In genomic region chr6:147573137-147573536, GRCm38 (mm10) we compare ENCODE assay signal across 25 mouse cellular contexts.
A peak's percentile ranks its signal among the peaks of the same experiment; 100 is the strongest.
DNase-seq lines count a peak whose midpoint lies in the region; ATAC-seq and TF ChIP-seq lines count a peak whose summit lies in the region.
"Had no signal": no experiment of that assay in that cellular context is flagged by ENCODE, and none has a peak within 500 bp of the region (broad histone marks: within the 10 kb centered on the region; RNA-seq: fewer than 3 reads in every experiment).

No protein-coding gene starts in this region.

- peak; percentile 44; the same call in 1 of the 2 replicates for ATAC-seq in kidney, embryonic 16.5 days (ENCODE audit: low FRiP score, low TSS enrichment)
- peak; percentile 40; the same call in 1 of the 2 replicates for ATAC-seq in common myeloid progenitor, adult 5-6 weeks (replicated peaks; ENCODE audit: low read depth, poor library complexity, severe bottlenecking)
- peak; percentile 14; the same call in 1 of the 2 replicates for ATAC-seq in megakaryocyte, adult 5-6 weeks (ENCODE audit: poor library complexity, severe bottlenecking)
- ATAC-seq: forebrain, embryonic 15.5 days; inflammation-experienced regulatory T-cells, adult 6 months; liver, postnatal 0 days; midbrain, embryonic 13.5 days had no signal

- DNase-seq in embryo, embryonic 10 days (ENCODE audit: low spot score) = peak; percentile 18
- no peak for DNase-seq in embryo, embryonic 9.5 days (ENCODE audit: extremely low spot score)
- DNase-seq in kidney, postnatal 10 days = no peak
- no peak for DNase-seq in lung, adult 18-20 months
- no peak for DNase-seq in cerebellum, adult 2 months
- DNase-seq: adrenal gland, adult 8-10 months; cerebellum, adult 8-10 months; cerebellum, postnatal 36 days; gastrocnemius, postnatal 14 days; heart, adult 2 months; heart, postnatal 14 days; kidney, adult 18-20 months; kidney, postnatal 4 days; liver, postnatal 0 days; lung, postnatal 10 days had no signal

- H3K4me3 ChIP-seq in kidney, embryonic 16.5 days (ENCODE audit: low read length) = no peak overlapping the region
- H3K4me3 ChIP-seq in cerebellum, adult 2 months (replicated peaks; ENCODE audit: insufficient read depth, low read depth, low read length) = no peak overlapping the region
- H3K4me3 ChIP-seq: embryonic facial prominence, embryonic 15.5 days; forebrain, embryonic 15.5 days; heart, adult 2 months; heart, embryonic 13.5 days; left cerebral cortex, adult 2 months; midbrain, embryonic 13.5 days had no signal

- H3K9me3 ChIP-seq in kidney, embryonic 16.5 days (ENCODE audit: low read length) = no peaks in the 10 kb centered on the region
- H3K9me3 ChIP-seq: embryonic facial prominence, embryonic 15.5 days; forebrain, embryonic 15.5 days; heart, embryonic 13.5 days; midbrain, embryonic 13.5 days had no signal

- H3K27me3 ChIP-seq in kidney, embryonic 16.5 days (ENCODE audit: insufficient read depth, low read length) = no peaks in the 10 kb centered on the region
- H3K27me3 ChIP-seq in cerebellum, adult 2 months (ENCODE audit: control insufficient read depth, insufficient read depth, low read length) = no peaks in the 10 kb centered on the region
- H3K27me3 ChIP-seq: embryonic facial prominence, embryonic 15.5 days; forebrain, embryonic 15.5 days; heart, embryonic 13.5 days; midbrain, embryonic 13.5 days had no signal

- H3K4me1 ChIP-seq in kidney, embryonic 16.5 days (ENCODE audit: insufficient read depth, low read length) = peaks cover 12% of the 10 kb centered on the region
- peaks cover 11% of the 10 kb centered on the region for H3K4me1 ChIP-seq in cerebellum, adult 2 months (ENCODE audit: control insufficient read depth, insufficient read depth, low read length)
- H3K4me1 ChIP-seq: midbrain, embryonic 13.5 days had no signal

- no peak overlapping the region for H3K9ac ChIP-seq in kidney, embryonic 16.5 days (replicated peaks; ENCODE audit: low read length)
- H3K9ac ChIP-seq: embryonic facial prominence, embryonic 15.5 days; forebrain, embryonic 15.5 days; heart, embryonic 13.5 days; hindbrain, embryonic 14.5 days; liver, postnatal 0 days; midbrain, embryonic 13.5 days had no signal

- no peak overlapping the region for H3K27ac ChIP-seq in kidney, embryonic 16.5 days (ENCODE audit: low read length)
- H3K27ac ChIP-seq in cerebellum, adult 2 months (ENCODE audit: insufficient read depth, low read length) = no peak overlapping the region
- H3K27ac ChIP-seq: embryonic facial prominence, embryonic 15.5 days; forebrain, embryonic 15.5 days; heart, adult 2 months; heart, embryonic 13.5 days; hindbrain, embryonic 14.5 days; left cerebral cortex, adult 2 months; midbrain, embryonic 13.5 days had no signal

- TF ChIP-seq CTCF in cerebellum, adult 2 months (IDR thresholded peaks at IDR 0.05; ENCODE audit: borderline replicate concordance, insufficient read depth, low read depth, low read length) = no peak

- H3K4me2 ChIP-seq in kidney, embryonic 16.5 days (replicated peaks; ENCODE audit: low read depth, low read length) = no peak overlapping the region
- H3K4me2 ChIP-seq: embryonic facial prominence, embryonic 15.5 days; forebrain, embryonic 15.5 days; heart, embryonic 13.5 days; hindbrain, embryonic 14.5 days; midbrain, embryonic 13.5 days had no signal

- no peaks in the 10 kb centered on the region for H3K36me3 ChIP-seq in kidney, embryonic 16.5 days (ENCODE audit: insufficient read depth, low read length)
- H3K36me3 ChIP-seq: embryonic facial prominence, embryonic 15.5 days; forebrain, embryonic 15.5 days; heart, embryonic 13.5 days; midbrain, embryonic 13.5 days had no signal

- no peak for TF ChIP-seq POLR2A in cerebellum, adult 2 months (IDR thresholded peaks at IDR 0.05; ENCODE audit: borderline replicate concordance, insufficient read depth, low read length)

- WGBS in kidney, embryonic 16.5 days = 44% methylated on average over 4 of the region's 4 CpGs
- 49% methylated on average over 4 of the region's 4 CpGs for WGBS in cerebellum, adult 2 months
